Mouse (Mus musculus) ES-E14 (cell line): ENCODE results near the gene Trim58. TPM values are rescaled to one million over a fixed set of nuclear protein-coding genes. Genes with fewer than 3 reads are reported as not detected.

ENCODE experiments used
- DNase-seq: peaks from one replicate; pipeline ENCODE4 v3.0.0-alpha.2; 2013; ENCODE audit warnings: low read depth, low spot score
- H3K27ac ChIP-seq: 2 replicates; pipeline ENCODE4 v1.5.1; 2012; ENCODE audit warnings: low read depth, mild to moderate bottlenecking, low read length, moderate library complexity, mixed read lengths; ENCODE audit not compliant: poor library complexity, insufficient read depth, severe bottlenecking
- H3K36me3 ChIP-seq: 2 replicates; pipeline ENCODE4 v1.6.1; 2012; ENCODE audit warnings: mild to moderate bottlenecking, low read length, moderate library complexity, mixed read lengths; ENCODE audit not compliant: control insufficient read depth, poor library complexity, insufficient read depth, severe bottlenecking
- H3K4me1 ChIP-seq, 2 experiments: fragments of 150-350 bp in 1 of 2; sonication (generic) in 1 of 2; 2 replicates each; pipeline ENCODE4 v1.6.1; 2012; ENCODE audit warnings: low read length in 2 of 2, mild to moderate bottlenecking in 1 of 2, mixed read lengths in 1 of 2; ENCODE audit not compliant: control insufficient read depth in 2 of 2, insufficient read depth in 2 of 2, poor library complexity in 1 of 2
- H3K4me3 ChIP-seq, 2 experiments: fragments of 150-350 bp in 1 of 2; sonication (generic) in 1 of 2; 2 replicates each; pipeline ENCODE4 v1.5.1; 2012; ENCODE audit warnings: low read length in 2 of 2, low read depth in 1 of 2, mild to moderate bottlenecking in 1 of 2, mixed read lengths in 1 of 2; ENCODE audit not compliant: insufficient read depth in 1 of 2, poor library complexity in 1 of 2, severe bottlenecking in 1 of 2
- H3K9ac ChIP-seq: 2 replicates; pipeline ENCODE4 v1.6.1; 2012; ENCODE audit warnings: low read depth, mild to moderate bottlenecking, low read length, mixed read lengths; ENCODE audit not compliant: poor library complexity, insufficient read depth, severe bottlenecking
- H3K9me3 ChIP-seq: fragments of 150-350 bp; sonication (generic); 2 replicates; pipeline ENCODE4 v1.6.1; 2012; ENCODE audit warnings: low read depth, mild to moderate bottlenecking, low read length; ENCODE audit not compliant: control insufficient read depth, insufficient read depth
- CHD2 ChIP-seq: IDR thresholded peaks from 2 replicates; pipeline ENCODE4 v1.6.1; 2014; ENCODE audit warnings: mild to moderate bottlenecking, low read depth, low read length, inconsistent platforms
- HCFC1 ChIP-seq: IDR thresholded peaks from 2 replicates; pipeline ENCODE4 v1.6.1; 2012; ENCODE audit warnings: low read length, inconsistent platforms, borderline replicate concordance; ENCODE audit not compliant: insufficient read depth
- MAFK ChIP-seq: IDR thresholded peaks from 2 replicates; pipeline ENCODE4 v1.6.1; 2014; ENCODE audit warnings: mild to moderate bottlenecking, low read depth, low read length, inconsistent platforms; ENCODE audit not compliant: insufficient read depth
- ZC3H11A ChIP-seq: IDR thresholded peaks from 2 replicates; pipeline ENCODE4 v1.6.1; 2012; ENCODE audit warnings: low read depth, mild to moderate bottlenecking, inconsistent platforms, low read length, borderline replicate concordance
- ZNF384 ChIP-seq: IDR thresholded peaks from 2 replicates; pipeline ENCODE4 v1.6.1; 2012; ENCODE audit warnings: low read depth, low read length, inconsistent platforms
- in situ Hi-C, 2 experiments: fragments of 600-800 bp; cut with MboI; formaldehyde crosslinking; loops; one replicate each; pipeline ENCODE4 v1.15.1; 2025; ENCODE audit warnings: low sequenced_read_pairs in 2 of 2, inconsistent platforms in 1 of 2; ENCODE audit not compliant: unreplicated experiment in 2 of 2
- total RNA-seq: library from RNA; depleted of rRNA; stranded (reverse); fragments of 300-350 nt; gene quantifications from 2 replicates; pipeline ENCODE4 v1.2.3, GENCODE M21; 2012

Gene Trim58
- total RNA-seq, 1 experiment: not detected

- no peaks in the 10 kb centered on the region for H3K36me3 ChIP-seq
- H3K9ac ChIP-seq: no peak overlapping the region
- H3K9me3 ChIP-seq: no peaks in the 10 kb centered on the region
- TF ChIP-seq ZC3H11A (no peak), ZNF384 (no peak), HCFC1 (no peak), MAFK (no peak), CHD2 (no peak)
- in situ Hi-C loops: no loop called here
- H3K4me3 ChIP-seq: no peak overlapping the region
- no peaks in the 10 kb centered on the region for H3K4me1 ChIP-seq
- DNase-seq: no peak
- H3K27ac ChIP-seq: no peak overlapping the region
Observed at GRCm38 (mm10) chr11:58638176-58638701, 2.0 kb upstream of the Trim58 start.

GRCm38 (mm10) chr11:58641057-58641456, 792 bp downstream of the Trim58 start:
- H3K4me1 ChIP-seq: no peaks in the 10 kb centered on the region
- H3K9me3 ChIP-seq: no peaks in the 10 kb centered on the region
- TF ChIP-seq MAFK (no peak), ZNF384 (no peak), CHD2 (no peak), HCFC1 (no peak), ZC3H11A (no peak)
- no peak overlapping the region for H3K9ac ChIP-seq
- in situ Hi-C loops: no loop called here
- H3K36me3 ChIP-seq: no peaks in the 10 kb centered on the region
- H3K27ac ChIP-seq: no peak overlapping the region
- H3K4me3 ChIP-seq: no peak overlapping the region
- no peak for DNase-seq

- H3K4me1 ChIP-seq: no peaks in the 10 kb centered on the region
- no peak overlapping the region for H3K4me3 ChIP-seq
- no peak for DNase-seq
- in situ Hi-C loops: no loop called here
- H3K36me3 ChIP-seq: no peaks in the 10 kb centered on the region
- H3K9ac ChIP-seq: no peak overlapping the region
- H3K9me3 ChIP-seq: no peaks in the 10 kb centered on the region
- H3K27ac ChIP-seq: no peak overlapping the region
- no peak for TF ChIP-seq ZNF384
- TF ChIP-seq ZC3H11A: no peak
- TF ChIP-seq HCFC1: no peak
- TF ChIP-seq MAFK: no peak
Observed at GRCm38 (mm10) chr11:58641638-58642358, 1.5 kb downstream of the Trim58 start.

- Histone ChIP-seq H3K9ac (no peak overlapping the region), H3K27ac (no peak overlapping the region), H3K4me3 (no peak overlapping the region), H3K9me3 (no peaks in the 10 kb centered on the region), H3K36me3 (no peaks in the 10 kb centered on the region), H3K4me1 (no peaks in the 10 kb centered on the region)
- TF ChIP-seq HCFC1: no peak
- no peak for TF ChIP-seq CHD2
- TF ChIP-seq ZNF384: no peak
- TF ChIP-seq MAFK: no peak
- TF ChIP-seq ZC3H11A: 0 out of 2 replicates have a peak, but pooled peaks have one; percentile 12
- DNase-seq: peak; percentile 73
- in situ Hi-C loops: no loop called here
Observed at GRCm38 (mm10) chr11:58643350-58643749, 3.1 kb downstream of the Trim58 start.
